In genomic region chr1:127530849-127531580, GRCm38 (mm10) we compare ENCODE assay signal across 9 mouse cellular contexts.
DNase-seq lines count a peak whose midpoint lies in the region; ATAC-seq lines count a peak whose summit lies in the region.
"Had no signal": no experiment of that assay in that cellular context is flagged by ENCODE, and none has a peak within 500 bp of the region (broad histone marks: within the 10 kb centered on the region; RNA-seq: fewer than 3 reads in every experiment).

No protein-coding gene starts in this region.

- H3K9me3 ChIP-seq in embryonic facial prominence, embryonic 11.5 days (replicated peaks; ENCODE audit: control insufficient read depth, low read length) = no peaks in the 10 kb centered on the region
- H3K9me3 ChIP-seq in neural tube, embryonic 15.5 days (replicated peaks) = no peaks in the 10 kb centered on the region

- H3K9ac ChIP-seq in embryonic facial prominence, embryonic 11.5 days (replicated peaks; ENCODE audit: low read length) = no peak overlapping the region
- H3K9ac ChIP-seq in neural tube, embryonic 15.5 days (replicated peaks) = no peak overlapping the region

- no peak overlapping the region for H3K4me3 ChIP-seq in embryonic facial prominence, embryonic 11.5 days (ENCODE audit: low read depth, low read length)
- H3K4me3 ChIP-seq in neural tube, embryonic 15.5 days (replicated peaks) = no peak overlapping the region

- no peaks in the 10 kb centered on the region for H3K4me1 ChIP-seq in embryonic facial prominence, embryonic 11.5 days (ENCODE audit: control insufficient read depth, insufficient read depth, low read length)
- H3K4me1 ChIP-seq in neural tube, embryonic 15.5 days = peaks cover 34% of the 10 kb centered on the region

- ATAC-seq in embryonic facial prominence, embryonic 11.5 days (replicated peaks; ENCODE audit: insufficient number of reproducible peaks, low FRiP score, low TSS enrichment, low read depth) = peak; percentile 89
- ATAC-seq in neural tube, embryonic 15.5 days (ENCODE audit: low FRiP score) = peak; percentile 85

- no peaks in the 10 kb centered on the region for H3K36me3 ChIP-seq in embryonic facial prominence, embryonic 11.5 days (replicated peaks; ENCODE audit: control insufficient read depth, insufficient read depth, low read depth, low read length)
- H3K36me3 ChIP-seq in neural tube, embryonic 15.5 days = no peaks in the 10 kb centered on the region
- H3K36me3 ChIP-seq: G1E had no signal

- no peak overlapping the region for H3K27ac ChIP-seq in embryonic facial prominence, embryonic 11.5 days (replicated peaks; ENCODE audit: low read depth, low read length)
- peak overlapping the region; percentile 42 for H3K27ac ChIP-seq in neural tube, embryonic 15.5 days (replicated peaks)

- WGBS in embryonic facial prominence, embryonic 11.5 days = 43% methylated on average over 14 of the region's 14 CpGs
- WGBS in neural tube, embryonic 15.5 days = 14% methylated on average over 14 of the region's 14 CpGs

- H3K27me3 ChIP-seq in embryonic facial prominence, embryonic 11.5 days (ENCODE audit: control insufficient read depth, insufficient read depth, low read length) = no peaks in the 10 kb centered on the region
- peaks cover 57% of the 10 kb centered on the region for H3K27me3 ChIP-seq in neural tube, embryonic 15.5 days (replicated peaks)

- H3K4me2 ChIP-seq in embryonic facial prominence, embryonic 11.5 days (ENCODE audit: low read depth, low read length) = no peak overlapping the region
- peak overlapping the region; percentile 13 for H3K4me2 ChIP-seq in neural tube, embryonic 15.5 days

- peak; percentile 66 for DNase-seq in left cerebral cortex, postnatal 4 days
- DNase-seq in left cerebral cortex, adult 8-10 months (ENCODE audit: low spot score in 2 of 2) = no peak
- DNase-seq in embryonic facial prominence, embryonic 11.5 days (ENCODE audit: low spot score) = peak; percentile 26
- peak; percentile 12 to 18 for DNase-seq in layer of hippocampus, adult 8-10 months (ENCODE audit: low spot score in 2 of 2)
- DNase-seq in gastrocnemius, postnatal 25 days = no peak
- no peak for DNase-seq in urinary bladder, adult 2 months (ENCODE audit: low spot score)
- no peak for DNase-seq in thymus, postnatal 0 days (ENCODE audit: low spot score)

- intact Hi-C loops in left cerebral cortex, postnatal 4 days (cut with DNase I) = no loop called here

Comparison
In these comparisons a context has a peak if more than half of its experiments do, and no peak if none do; other contexts are left out.
1. DNase-seq: peak in left cerebral cortex, postnatal 4 days (single experiment), embryonic facial prominence, embryonic 11.5 days (single experiment) and layer of hippocampus, adult 8-10 months (2 of 2); none in left cerebral cortex, adult 8-10 months (0 of 2), gastrocnemius, postnatal 25 days (single experiment), urinary bladder, adult 2 months (single experiment) and thymus, postnatal 0 days (single experiment).